Mouse (Mus musculus): ENCODE data around the gene Tsc22d1.

DNA sequence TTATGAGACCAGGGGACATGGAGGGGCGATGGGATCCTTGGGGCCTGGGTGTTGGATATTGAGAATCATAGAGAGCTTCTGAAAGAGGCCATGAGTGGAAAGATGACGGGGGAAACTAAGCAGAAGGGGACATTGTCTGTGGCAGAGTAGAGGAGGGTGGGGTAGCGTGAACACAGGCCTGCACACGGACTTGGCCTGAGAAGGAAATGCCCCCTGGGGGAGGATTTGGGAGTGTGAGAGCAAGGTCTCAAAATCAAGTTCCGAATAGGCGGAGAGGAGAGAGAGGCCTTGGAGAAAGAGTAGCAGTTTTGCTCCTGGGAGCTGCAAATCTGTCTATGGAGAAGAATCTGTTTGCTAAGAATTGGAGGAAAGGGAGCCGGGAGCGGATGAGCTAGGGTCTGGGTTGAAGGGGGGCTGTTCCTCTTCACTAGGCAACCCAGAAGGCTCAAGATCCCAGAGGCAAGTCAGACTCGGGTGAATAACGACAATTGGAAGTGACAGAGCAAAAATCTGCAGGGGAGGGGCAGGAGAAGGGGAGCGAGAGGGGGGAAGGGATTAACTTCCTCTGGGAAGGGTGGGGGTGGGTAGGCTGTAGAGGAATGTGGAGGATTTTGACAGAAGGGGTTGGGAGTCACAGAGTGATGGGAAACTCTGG lies 98.8 kb downstream of the Tsc22d1 start:
- TF ChIP-seq CTCF (conservative IDR thresholded peaks at IDR 0.05 in 1 of 2, IDR thresholded peaks at IDR 0.05 in 1 of 2; ENCODE audit: low read depth in 2 of 2, low read length in 2 of 2): no peak
- no peak for TF ChIP-seq POLR2A (IDR thresholded peaks at IDR 0.05; ENCODE audit: low read depth, low read length)
- TF ChIP-seq ZNF384 (IDR thresholded peaks at IDR 0.05; ENCODE audit: low read depth, low read length): no peak
- TF ChIP-seq RCOR1 (conservative IDR thresholded peaks at IDR 0.05; ENCODE audit: low read depth, low read length): no peak
- no peak for TF ChIP-seq EP300 (IDR thresholded peaks at IDR 0.05; ENCODE audit: low read length)
- no peak for TF ChIP-seq MAFK (IDR thresholded peaks at IDR 0.05; ENCODE audit: insufficient replicate concordance, low read length)
- TF ChIP-seq GABPA (IDR thresholded peaks at IDR 0.05; ENCODE audit: insufficient replicate concordance, low read depth, low read length): no peak
- no peak for TF ChIP-seq ELF1 (IDR thresholded peaks at IDR 0.05; ENCODE audit: low read depth, low read length)
- TF ChIP-seq MAZ (IDR thresholded peaks at IDR 0.05; ENCODE audit: low read depth, low read length): no peak
- no peak for TF ChIP-seq ETS1 (conservative IDR thresholded peaks at IDR 0.05; ENCODE audit: low read depth, low read length)
- no peak for TF ChIP-seq E2F4 (IDR thresholded peaks at IDR 0.05; ENCODE audit: insufficient replicate concordance, low read depth, low read length)
- TF ChIP-seq CHD2 (IDR thresholded peaks at IDR 0.05; ENCODE audit: low read length): no peak
- TF ChIP-seq TCF12 (IDR thresholded peaks at IDR 0.05; ENCODE audit: low read depth, low read length): no peak
- no peak for TF ChIP-seq HCFC1 (IDR thresholded peaks at IDR 0.05; ENCODE audit: low read depth, low read length)
